18 mouse cellular contexts compared by ENCODE assay signal in genomic region chr3:30480551-30480950, GRCm38 (mm10).
DNase-seq lines count a peak whose midpoint lies in the region; TF ChIP-seq lines count a peak whose summit lies in the region.
"Had no signal": no experiment of that assay in that cellular context is flagged by ENCODE, and none has a peak within 500 bp of the region (broad histone marks: within the 10 kb centered on the region; RNA-seq: fewer than 3 reads in every experiment).

No protein-coding gene starts in this region.

- peak in 1 of 2 experiments; percentile 42 for DNase-seq in heart, adult 2 months
- no peak for DNase-seq in heart, postnatal 10 days
- DNase-seq in urinary bladder, postnatal 14 days (ENCODE audit: low spot score) = peak; percentile 33
- no peak for DNase-seq in urinary bladder, postnatal 25 days (ENCODE audit: low spot score)
- DNase-seq in lung, postnatal 36 days = peak; percentile 81
- DNase-seq in left cerebral cortex, postnatal 25 days (ENCODE audit: low spot score in 2 of 2) = no peak
- no peak for DNase-seq in gastrocnemius, postnatal 14 days
- DNase-seq: adrenal gland, postnatal 36 days; B cell, adult 2 months; cerebellum, adult 8-10 months; kidney, adult 18-20 months; kidney, postnatal 14 days; left cerebral cortex, postnatal 4 days; liver; thymus, postnatal 36 days had no signal

- no peak for TF ChIP-seq POLR2A in heart, adult 2 months (IDR thresholded peaks at IDR 0.05; ENCODE audit: insufficient read depth, low read depth, low read length)

- no peaks in the 10 kb centered on the region; the same call in 1 of the 2 replicates for H3K36me3 ChIP-seq in heart, adult 2 months (ENCODE audit: control insufficient read depth, insufficient read depth, low read length)
- H3K36me3 ChIP-seq: embryonic facial prominence, embryonic 15.5 days; heart, embryonic 15.5 days; hindbrain, embryonic 12.5 days had no signal

- peaks cover 12% of the 10 kb centered on the region for H3K4me1 ChIP-seq in heart, adult 2 months (ENCODE audit: control insufficient read depth, insufficient read depth, low read length)
- H3K4me1 ChIP-seq: embryonic facial prominence, embryonic 15.5 days had no signal

- H3K9ac ChIP-seq in heart, adult 2 months (ENCODE audit: low read depth, low read length) = no peak overlapping the region
- H3K9ac ChIP-seq: embryonic facial prominence, embryonic 15.5 days; heart, embryonic 15.5 days; hindbrain, embryonic 12.5 days had no signal

- peak overlapping the region; percentile 77 for H3K27ac ChIP-seq in heart, adult 2 months
- H3K27ac ChIP-seq: embryonic facial prominence, embryonic 15.5 days; heart, embryonic 15.5 days; hindbrain, embryonic 12.5 days had no signal

- H3K27me3 ChIP-seq in heart, adult 2 months (ENCODE audit: control insufficient read depth, insufficient read depth, low read length) = no peaks in the 10 kb centered on the region
- H3K27me3 ChIP-seq: embryonic facial prominence, embryonic 15.5 days; heart, embryonic 15.5 days had no signal

- H3K79me2 ChIP-seq in heart, adult 2 months (replicated peaks; ENCODE audit: control insufficient read depth, insufficient read depth, low read length) = no peaks in the 10 kb centered on the region

- TF ChIP-seq EP300 in heart, adult 2 months (IDR thresholded peaks at IDR 0.05; ENCODE audit: insufficient read depth, low read depth, low read length) = 0 out of 2 replicates have a peak, but pooled peaks have one; percentile 47

- intact Hi-C loops in heart, adult 2 months (cut with DNase I) = no loop called here
- intact Hi-C loops in heart, postnatal 10 days (cut with DNase I) = no loop called here
- intact Hi-C loops in left cerebral cortex, postnatal 25 days (cut with DNase I) = no loop called here
- intact Hi-C loops in gastrocnemius, postnatal 14 days (cut with DNase I; ENCODE audit: low total_unique reads) = no loop called here

- 46% methylated on average over 6 of the region's 6 CpGs for WGBS in heart, adult 2 months

- no peak overlapping the region for H3K4me3 ChIP-seq in heart, adult 2 months
- H3K4me3 ChIP-seq: embryonic facial prominence, embryonic 15.5 days; heart, embryonic 15.5 days; hindbrain, embryonic 12.5 days had no signal

- no peak for TF ChIP-seq CTCF in heart, adult 2 months (IDR thresholded peaks at IDR 0.05)

Comparison
In these comparisons a context has a peak if more than half of its experiments do, and no peak if none do; other contexts are left out.
1. DNase-seq: peak in urinary bladder, postnatal 14 days (single experiment) and lung, postnatal 36 days (single experiment); none in heart, postnatal 10 days (0 of 2), urinary bladder, postnatal 25 days (single experiment), left cerebral cortex, postnatal 25 days (0 of 2) and gastrocnemius, postnatal 14 days (single experiment).